Mouse (Mus musculus) ES-E14 (cell line): ENCODE results near the gene Mfap3.

Experiments
- CHD2 ChIP-seq: IDR thresholded peaks from 2 replicates; pipeline ENCODE4 v1.6.1; 2014; ENCODE audit warnings: mild to moderate bottlenecking, low read depth, low read length, inconsistent platforms
- HCFC1 ChIP-seq: IDR thresholded peaks from 2 replicates; pipeline ENCODE4 v1.6.1; 2012; ENCODE audit warnings: low read length, inconsistent platforms, borderline replicate concordance; ENCODE audit not compliant: insufficient read depth
- MAFK ChIP-seq: IDR thresholded peaks from 2 replicates; pipeline ENCODE4 v1.6.1; 2014; ENCODE audit warnings: mild to moderate bottlenecking, low read depth, low read length, inconsistent platforms; ENCODE audit not compliant: insufficient read depth
- ZC3H11A ChIP-seq: IDR thresholded peaks from 2 replicates; pipeline ENCODE4 v1.6.1; 2012; ENCODE audit warnings: low read depth, mild to moderate bottlenecking, inconsistent platforms, low read length, borderline replicate concordance
- ZNF384 ChIP-seq: IDR thresholded peaks from 2 replicates; pipeline ENCODE4 v1.6.1; 2012; ENCODE audit warnings: low read depth, low read length, inconsistent platforms

DNA sequence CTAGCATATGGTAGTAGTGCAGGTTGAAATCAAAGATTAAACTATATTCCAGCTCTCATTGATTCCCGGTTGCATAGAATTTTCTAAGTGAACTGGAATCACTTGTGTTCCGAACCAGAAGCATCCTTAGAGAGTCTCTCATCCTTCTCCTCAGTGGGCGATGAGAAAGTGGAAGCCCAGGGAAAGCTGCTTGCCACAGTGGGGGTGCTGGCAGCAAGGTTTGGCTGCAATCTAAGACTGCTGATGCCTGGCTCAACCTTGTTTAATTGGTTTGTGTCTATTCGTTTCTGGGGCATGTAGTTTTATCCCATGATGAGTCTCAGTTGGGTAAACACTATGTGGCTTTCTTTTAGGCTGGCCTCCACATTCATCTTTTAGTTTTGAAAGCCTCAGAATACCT is 9.0 kb downstream of the Mfap3 start:
- TF ChIP-seq ZC3H11A (no peak), CHD2 (no peak), ZNF384 (no peak), HCFC1 (no peak), MAFK (no peak)
